Mouse (Mus musculus): Measurements from ENCODE around the gene 3110021N24Rik.
A peak's percentile ranks its signal among the peaks of the same experiment; 100 is the strongest.
"Not testable (repeated sequence)": the region's sequence is repeated elsewhere in the genome, so short reads cannot be mapped to it uniquely, and the experiment has no call there.

Gene 3110021N24Rik

GRCm38 (mm10) chr4:108719349-108719748 lies at the start of gene 3110021N24Rik:
TSS of gene 3110021N24Rik (plus strand) at chr4:108719649.
- DNase-seq (ENCODE audit: low spot score in 2 of 2) = no peak

- no peak for DNase-seq (ENCODE audit: low spot score in 2 of 2)
Measured at GRCm38 (mm10) chr4:108686156-108686555, 33.3 kb upstream of the 3110021N24Rik start.

DNA sequence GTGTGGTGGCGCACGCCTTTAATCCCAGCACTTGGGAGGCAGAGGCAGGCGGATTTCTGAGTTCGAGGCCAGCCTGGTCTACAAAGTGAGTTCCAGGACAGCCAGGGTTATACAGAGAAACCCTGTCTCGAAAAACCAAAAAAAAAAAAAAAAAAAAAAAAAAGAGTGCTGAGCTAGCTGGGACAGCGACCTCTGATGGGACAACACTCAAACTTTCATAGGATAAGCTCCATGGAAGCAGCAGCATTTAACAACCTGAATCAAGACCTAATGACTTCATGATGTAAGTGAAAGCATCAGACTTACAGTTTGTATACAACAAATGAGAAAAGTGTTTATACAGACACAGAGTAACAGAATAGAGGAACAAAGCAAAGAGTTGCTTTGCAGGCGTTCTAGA lies 32.4 kb upstream of the 3110021N24Rik start:
- DNase-seq (ENCODE audit: low spot score in 2 of 2) = not testable (repeated sequence)

- no peak for DNase-seq (ENCODE audit: low spot score in 2 of 2)
Measured at GRCm38 (mm10) chr4:108690479-108690878, 29.0 kb upstream of the 3110021N24Rik start.

DNA sequence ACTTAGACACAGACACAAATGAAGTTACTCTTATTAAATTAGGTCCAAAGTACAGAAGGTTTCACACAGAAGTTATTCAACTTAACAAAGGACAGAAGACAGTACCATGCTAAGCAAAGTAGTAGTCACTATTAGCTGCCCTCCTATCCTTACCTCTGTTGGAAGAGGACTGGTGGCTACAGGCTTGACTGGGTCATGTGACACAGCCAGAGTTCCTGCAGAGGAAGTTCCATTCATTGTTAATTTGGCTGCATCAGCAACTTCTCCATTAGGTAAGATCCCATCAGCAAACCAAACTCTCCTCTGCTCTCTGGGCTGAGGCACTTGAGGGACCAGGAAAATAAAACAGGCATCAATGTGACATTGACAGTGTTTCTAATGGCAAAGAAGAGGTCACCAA lies 28.0 kb upstream of the 3110021N24Rik start:
- DNase-seq (ENCODE audit: low spot score in 2 of 2) = no peak

DNA sequence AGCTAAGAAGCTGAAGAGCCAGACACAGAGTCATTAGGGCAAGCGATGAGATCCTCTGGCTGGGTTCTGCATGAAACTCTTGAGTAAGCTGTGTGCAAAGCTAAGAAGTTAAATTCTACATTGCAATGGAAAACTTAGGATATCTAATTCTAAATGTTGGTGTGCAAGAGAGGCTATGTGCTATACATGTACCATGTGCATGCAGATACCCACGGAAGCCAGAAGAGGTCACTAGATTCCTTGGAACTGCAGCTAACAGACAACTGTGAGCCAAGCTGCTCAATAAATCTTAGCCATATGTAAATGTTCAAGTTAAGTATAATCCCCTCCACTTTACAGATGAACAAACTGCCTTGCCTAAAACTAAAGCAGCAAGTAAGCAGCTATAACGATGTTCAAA lies 22.5 kb upstream of the 3110021N24Rik start:
- DNase-seq (ENCODE audit: low spot score in 2 of 2) = peak in 1 of 2 experiments; percentile 17

GRCm38 (mm10) chr4:108708209-108708608 lies 11.2 kb upstream of the 3110021N24Rik start:
- no peak for DNase-seq (ENCODE audit: low spot score in 2 of 2)

DNA sequence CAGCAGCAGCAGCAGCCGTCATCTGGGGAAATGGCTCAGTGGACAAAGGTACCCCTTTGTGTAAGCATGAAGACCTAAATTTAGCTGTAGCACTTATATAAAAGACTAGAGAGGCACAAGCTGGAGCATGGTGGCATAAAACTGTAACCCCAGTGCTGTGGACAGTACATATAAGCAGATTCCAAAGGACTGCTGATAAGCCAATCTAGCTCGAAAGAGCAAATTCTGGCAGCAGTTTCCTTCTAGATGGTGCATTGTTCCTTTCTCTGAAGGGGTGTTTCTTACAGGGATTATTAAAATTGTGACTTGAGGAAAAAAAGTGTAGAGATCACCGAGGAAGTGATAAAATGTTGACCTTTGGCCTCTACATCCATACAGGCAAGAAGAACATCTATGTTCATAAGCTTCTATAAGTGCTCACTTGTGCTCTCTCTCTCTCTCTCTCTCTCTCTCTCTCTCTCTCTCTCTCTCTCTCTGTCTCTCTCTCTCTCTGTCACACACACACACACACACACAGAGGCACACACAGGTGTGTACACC lies 1.9 kb downstream of the 3110021N24Rik start:
- no peak for DNase-seq (ENCODE audit: low spot score in 2 of 2)

- DNase-seq (ENCODE audit: low spot score in 2 of 2) = no peak
Measured at GRCm38 (mm10) chr4:108724102-108724501, 4.7 kb downstream of the 3110021N24Rik start.

- no peak for DNase-seq (ENCODE audit: low spot score in 2 of 2)
Measured at GRCm38 (mm10) chr4:108730450-108730849, 11.0 kb downstream of the 3110021N24Rik start.

- DNase-seq (ENCODE audit: low spot score in 2 of 2) = no peak
Measured at GRCm38 (mm10) chr4:108731582-108731981, 12.1 kb downstream of the 3110021N24Rik start.

DNA sequence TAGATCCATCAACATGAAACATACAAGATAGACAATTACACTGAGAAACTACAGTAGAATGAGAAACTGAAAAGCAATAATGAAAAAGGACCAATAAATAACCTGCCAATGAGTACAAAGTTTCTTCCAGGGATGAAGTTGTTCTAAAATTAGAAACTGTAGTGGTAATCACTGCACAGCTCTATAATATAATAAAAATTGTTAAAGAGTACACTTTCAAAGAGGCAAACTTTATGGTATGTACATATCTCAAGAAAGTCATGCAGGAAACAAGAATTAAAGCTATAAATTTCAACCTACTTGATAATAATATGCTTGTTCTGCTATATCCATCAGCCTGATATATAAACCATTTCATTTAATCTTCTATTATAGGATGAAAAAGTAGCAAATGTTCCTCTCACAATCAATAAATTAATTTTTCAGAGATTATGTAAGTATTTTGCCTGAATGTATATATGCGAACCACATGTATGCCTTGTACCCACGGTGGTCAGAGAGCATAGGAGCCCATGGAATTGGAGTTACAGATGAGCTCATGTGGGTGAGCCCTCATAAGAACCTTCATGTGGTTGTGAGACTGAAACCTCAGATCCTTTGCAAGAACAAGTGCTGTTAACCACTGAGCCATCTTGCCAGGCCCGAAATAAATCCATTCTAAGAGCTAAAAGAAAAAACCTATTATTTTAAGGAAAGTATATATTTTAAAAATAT lies 26.9 kb downstream of the 3110021N24Rik start:
- no peak for DNase-seq (ENCODE audit: low spot score in 2 of 2)

DNA sequence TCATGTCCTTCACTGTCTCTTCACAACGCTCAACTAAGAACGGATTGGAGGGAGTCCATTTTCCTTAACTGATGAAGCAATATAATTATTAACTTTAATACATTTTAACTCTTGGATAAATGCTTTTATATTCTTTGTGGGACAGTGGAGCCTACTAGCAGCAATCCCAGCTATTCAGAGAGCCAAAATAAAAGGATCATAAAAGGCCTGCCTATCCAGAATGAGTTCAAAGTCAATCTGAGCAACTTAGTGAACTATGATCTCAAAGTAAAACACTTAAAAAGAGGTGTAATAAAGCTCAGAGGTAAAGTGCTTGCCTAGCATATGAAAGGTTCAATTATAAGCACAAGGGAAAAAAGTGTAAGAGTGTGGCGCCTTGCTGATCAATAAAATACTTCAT lies 40.1 kb downstream of the 3110021N24Rik start:
- no peak for DNase-seq (ENCODE audit: low spot score in 2 of 2)

GRCm38 (mm10) chr4:108768527-108768926 lies 49.1 kb downstream of the 3110021N24Rik start:
- no peak for DNase-seq (ENCODE audit: low spot score in 2 of 2)

GRCm38 (mm10) chr4:108779763-108780056 lies 60.3 kb downstream of the 3110021N24Rik start:
- no peak for DNase-seq (ENCODE audit: low spot score in 2 of 2)

DNA sequence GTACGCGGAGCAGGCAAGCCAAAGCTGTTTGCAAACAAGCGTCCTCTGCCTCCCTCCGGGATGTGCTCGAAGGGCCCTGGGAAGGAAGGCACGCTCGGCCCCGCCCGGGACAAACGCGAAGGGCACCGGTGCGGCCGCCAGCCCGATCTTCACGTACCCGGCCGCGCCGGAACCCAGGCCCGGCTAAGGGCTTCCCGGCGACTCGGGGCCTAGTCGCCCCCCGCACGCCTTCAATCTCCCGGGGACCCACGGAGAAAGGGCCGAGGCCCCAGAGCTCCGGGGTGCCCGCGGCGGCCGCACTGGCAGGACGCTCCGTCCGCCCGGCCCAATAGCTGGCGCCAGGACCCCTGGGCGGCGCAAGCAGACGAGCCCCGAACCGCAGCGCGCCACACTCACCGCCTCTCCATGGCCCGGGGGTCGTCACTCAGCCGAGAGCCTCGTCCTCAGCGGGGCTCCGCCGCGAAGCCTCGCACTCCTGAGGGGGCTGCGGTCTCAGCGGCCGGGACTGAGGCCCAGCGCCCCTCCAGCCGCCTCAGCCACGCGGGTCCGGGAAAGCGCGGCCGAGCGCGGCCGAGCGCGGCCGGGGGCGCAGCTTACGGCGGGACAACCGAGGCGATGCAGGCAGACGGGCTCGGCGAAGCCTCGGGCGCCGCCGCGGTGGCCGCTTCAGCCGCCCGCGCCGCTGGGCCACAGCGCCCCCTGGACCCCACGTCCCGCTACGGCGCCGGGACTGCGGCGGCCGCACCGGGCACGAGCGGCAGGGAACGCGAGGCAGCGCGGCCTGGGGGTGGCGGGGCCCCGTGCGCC lies 60.8 kb downstream of the 3110021N24Rik start, which contains the start of gene Zfyve9:
TSS of gene Zfyve9 (minus strand) at position 742 of the 807 bp plus-strand sequence.
- peak; percentile 45 to 77 for DNase-seq (ENCODE audit: low spot score in 2 of 2)

DNA sequence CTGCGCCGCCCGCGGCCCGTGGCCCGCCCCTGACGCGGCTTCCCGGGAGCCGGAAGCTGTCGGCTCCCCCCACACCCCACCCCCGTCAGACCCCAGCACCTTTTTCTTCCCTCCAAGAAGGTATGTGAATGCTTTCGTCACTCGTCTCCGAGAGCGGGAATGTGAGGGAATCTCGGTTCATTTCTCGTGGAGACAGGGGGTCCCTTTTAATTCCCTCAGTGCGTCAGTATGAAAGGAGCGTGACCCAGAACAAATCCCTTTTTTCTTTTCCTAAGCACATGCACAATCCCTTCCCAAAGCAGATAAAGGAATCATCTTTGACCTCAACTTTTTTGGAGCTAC lies 61.4 kb downstream of the 3110021N24Rik start:
- DNase-seq (ENCODE audit: low spot score in 2 of 2) = no peak

- no peak for DNase-seq (ENCODE audit: low spot score in 2 of 2)
Measured at GRCm38 (mm10) chr4:108781596-108781995, 62.1 kb downstream of the 3110021N24Rik start.

DNA sequence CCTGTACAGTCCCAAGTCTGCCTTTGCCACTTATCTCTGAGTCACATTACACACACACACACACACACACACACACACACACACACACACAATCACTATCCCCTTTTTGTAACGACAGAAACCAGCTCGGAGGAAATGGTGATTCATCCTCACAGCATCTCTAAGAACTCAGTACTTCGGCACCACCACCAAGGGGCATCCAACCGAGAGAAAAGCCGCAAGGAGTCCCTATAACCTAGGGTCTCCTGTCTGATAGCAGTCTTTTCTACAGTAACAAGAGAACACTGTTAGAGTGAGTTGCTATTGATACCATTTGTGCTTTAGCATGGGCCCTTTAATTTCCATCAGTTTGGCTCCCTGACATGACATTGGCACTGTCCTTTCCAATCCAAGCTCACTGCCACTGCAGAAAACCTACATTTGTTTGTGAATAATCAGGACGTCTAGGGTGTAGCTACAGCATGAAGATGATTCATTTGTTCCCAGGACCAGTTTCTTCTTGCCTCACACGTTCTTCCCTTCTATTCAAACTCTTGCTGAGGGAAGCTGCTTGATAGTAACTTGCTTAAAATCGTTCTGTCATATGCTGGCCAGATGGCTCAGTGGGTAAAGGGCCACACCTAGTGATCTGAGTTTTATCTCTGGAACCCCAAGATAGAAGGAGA lies 63.1 kb downstream of the 3110021N24Rik start:
- no peak for DNase-seq (ENCODE audit: low spot score in 2 of 2)

DNA sequence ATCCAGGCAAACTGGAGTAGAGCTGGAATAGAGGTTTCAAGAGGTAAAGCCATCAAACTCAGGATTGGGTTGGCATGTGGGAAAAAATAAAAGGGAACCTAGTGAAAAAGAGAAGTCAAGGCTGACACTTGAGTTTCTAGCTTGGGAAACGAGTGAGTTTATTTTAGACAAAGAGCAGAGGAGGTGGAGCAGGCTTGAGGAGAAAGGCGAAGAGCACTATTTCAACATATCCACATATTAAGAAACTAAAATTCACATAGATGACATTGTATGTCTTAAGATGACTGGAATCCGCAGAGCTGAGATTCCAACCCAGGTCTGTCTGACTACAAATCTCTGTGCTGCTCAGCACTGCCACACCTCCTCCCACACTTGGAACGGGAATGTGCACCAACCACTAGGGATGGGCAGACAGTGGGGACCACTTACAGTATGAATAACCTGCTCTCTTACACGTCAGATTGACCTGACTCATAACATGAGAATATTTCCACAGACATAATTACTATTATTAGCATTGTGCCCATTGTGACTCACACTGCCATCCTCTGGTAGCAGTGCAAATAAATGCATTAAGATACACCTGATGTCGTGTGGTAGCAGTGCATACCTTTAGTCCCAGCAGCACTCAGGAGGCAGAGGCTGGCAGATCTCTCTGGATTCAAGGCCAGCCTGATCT lies 69.9 kb downstream of the 3110021N24Rik start:
- no peak for DNase-seq (ENCODE audit: low spot score in 2 of 2)

- DNase-seq (ENCODE audit: low spot score in 2 of 2) = no peak
Measured at GRCm38 (mm10) chr4:108790507-108790906, 71.1 kb downstream of the 3110021N24Rik start.

- DNase-seq (ENCODE audit: low spot score in 2 of 2) = no peak
Measured at GRCm38 (mm10) chr4:108793941-108794340, 74.5 kb downstream of the 3110021N24Rik start.

Data from spleen, postnatal 10 days (tissue).